Mouse (Mus musculus): ENCODE results near the gene Snx11. TPM values are rescaled to one million over a fixed set of nuclear protein-coding genes. Genes with fewer than 3 reads are reported as not detected.

Gene Snx11
- total RNA-seq, 2 experiments from 2014 or later: 11.1 to 13.6 TPM

- Histone ChIP-seq H3K4me3 (no peak overlapping the region), H3K27ac (no peak overlapping the region)
- TF ChIP-seq CTCF (IDR thresholded peaks at IDR 0.05): no peak
- DNase-seq: no peak
- intact Hi-C loops (cut with DNase I): no loop called here
These were observed 29.8 kb downstream of the Snx11 start for GRCm38 (mm10) chr11:96747555-96747954.

- TF ChIP-seq CTCF (IDR thresholded peaks at IDR 0.05): no peak
- intact Hi-C loops (cut with DNase I): no loop called here
- Histone ChIP-seq H3K27ac (no peak overlapping the region), H3K4me3 (no peak overlapping the region)
- DNase-seq: no peak
These were observed 30.7 kb downstream of the Snx11 start for GRCm38 (mm10) chr11:96746648-96747047.

- no peak for DNase-seq
- no peak for TF ChIP-seq CTCF (IDR thresholded peaks at IDR 0.05)
- Histone ChIP-seq H3K4me3 (no peak overlapping the region), H3K27ac (no peak overlapping the region)
- intact Hi-C loops (cut with DNase I): no loop called here
These were observed 33.5 kb downstream of the Snx11 start for GRCm38 (mm10) chr11:96743891-96744290.

GRCm38 (mm10) chr11:96743000-96743399 is 34.4 kb downstream of the Snx11 start:
- intact Hi-C loops (cut with DNase I): no loop called here
- DNase-seq: no peak
- Histone ChIP-seq H3K27ac (no peak overlapping the region), H3K4me3 (no peak overlapping the region)
- no peak for TF ChIP-seq CTCF (IDR thresholded peaks at IDR 0.05)

- Histone ChIP-seq H3K4me3 (no peak overlapping the region), H3K27ac (no peak overlapping the region)
- no peak for TF ChIP-seq CTCF (IDR thresholded peaks at IDR 0.05)
- no peak for DNase-seq
- intact Hi-C loops (cut with DNase I): no loop called here
These were observed 35.4 kb downstream of the Snx11 start for GRCm38 (mm10) chr11:96741995-96742394.

- no peak for TF ChIP-seq CTCF (IDR thresholded peaks at IDR 0.05)
- intact Hi-C loops (cut with DNase I): no loop called here
- Histone ChIP-seq H3K27ac (no peak overlapping the region), H3K4me3 (no peak overlapping the region)
- no peak for DNase-seq
These were observed 36.6 kb downstream of the Snx11 start for GRCm38 (mm10) chr11:96740796-96741195.

GRCm38 (mm10) chr11:96737673-96738471 is 39.5 kb downstream of the Snx11 start:
- no peak for DNase-seq
- intact Hi-C loops (cut with DNase I): no loop called here
- Histone ChIP-seq H3K4me3 (no peak overlapping the region), H3K27ac (no peak overlapping the region)
- TF ChIP-seq CTCF (IDR thresholded peaks at IDR 0.05): peak; percentile 15; the same call in 1 of the 2 replicates

GRCm38 (mm10) chr11:96736361-96736760 is 41.0 kb downstream of the Snx11 start:
- Histone ChIP-seq H3K27ac (no peak overlapping the region), H3K4me3 (peak overlapping the region; percentile 63)
- intact Hi-C loops (cut with DNase I): no loop called here
- no peak for TF ChIP-seq CTCF (IDR thresholded peaks at IDR 0.05)
- DNase-seq: no peak

- peak; percentile 51 for DNase-seq
- intact Hi-C loops (cut with DNase I): no loop called here
- Histone ChIP-seq H3K27ac (no peak overlapping the region), H3K4me3 (peak overlapping the region; percentile 63)
- peak; percentile 60 for TF ChIP-seq CTCF (IDR thresholded peaks at IDR 0.05)
These were observed 41.5 kb downstream of the Snx11 start for GRCm38 (mm10) chr11:96735908-96736307.

- no peak for TF ChIP-seq CTCF (IDR thresholded peaks at IDR 0.05)
- Histone ChIP-seq H3K27ac (no peak overlapping the region), H3K4me3 (no peak overlapping the region)
- DNase-seq: no peak
- intact Hi-C loops (cut with DNase I): no loop called here
These were observed 44.7 kb downstream of the Snx11 start for GRCm38 (mm10) chr11:96732657-96733056.

GRCm38 (mm10) chr11:96730327-96730726 is 47.0 kb downstream of the Snx11 start:
- Histone ChIP-seq H3K4me3 (no peak overlapping the region), H3K27ac (no peak overlapping the region)
- intact Hi-C loops (cut with DNase I): no loop called here
- DNase-seq: no peak
- TF ChIP-seq CTCF (IDR thresholded peaks at IDR 0.05): no peak

GRCm38 (mm10) chr11:96729462-96729861 is 47.9 kb downstream of the Snx11 start:
- TF ChIP-seq CTCF (IDR thresholded peaks at IDR 0.05): no peak

GRCm38 (mm10) chr11:96728577-96728976 is 48.8 kb downstream of the Snx11 start:
- TF ChIP-seq CTCF (IDR thresholded peaks at IDR 0.05): no peak
- DNase-seq: no peak
- Histone ChIP-seq H3K27ac (no peak overlapping the region), H3K4me3 (no peak overlapping the region)
- intact Hi-C loops (cut with DNase I): no loop called here

More at GRCm38 (mm10) chr11:96729462-96729861, 47.9 kb downstream of the Snx11 start:
- no peak overlapping the region for H3K27ac ChIP-seq
- intact Hi-C loops (cut with DNase I): no loop called here
- DNase-seq: no peak
- H3K4me3 ChIP-seq: no peak overlapping the region

GRCm38 (mm10) chr11:96725833-96726232 is 51.5 kb downstream of the Snx11 start:
- Histone ChIP-seq H3K27ac (no peak overlapping the region), H3K4me3 (no peak overlapping the region)
- intact Hi-C loops (cut with DNase I): no loop called here
- TF ChIP-seq CTCF (IDR thresholded peaks at IDR 0.05): no peak
- DNase-seq: no peak
